Mouse (Mus musculus) myocyte (in vitro differentiated cells): Measurements from ENCODE around the gene Rapgef2. TPM values are rescaled to one million over a fixed set of nuclear protein-coding genes. Genes with fewer than 3 reads are reported as not detected.
A peak's percentile ranks its signal among the peaks of the same experiment; 100 is the strongest.

Experiments
- H3K27me3 ChIP-seq: one replicate; pipeline ENCODE4 v1.6.1; 2011; ENCODE audit not compliant: control insufficient read depth, insufficient read depth, insufficient read length
- H3K36me3 ChIP-seq: one replicate; pipeline ENCODE4 v1.6.1; 2011; ENCODE audit not compliant: control insufficient read depth, insufficient read depth
- H3K4me2 ChIP-seq: one replicate; pipeline ENCODE4 v1.6.1; 2011; ENCODE audit warnings: low read depth, control low read depth
- H3K4me3 ChIP-seq: one replicate; pipeline ENCODE4 v1.5.1; 2011; ENCODE audit warnings: mild to moderate bottlenecking, control low read depth, moderate library complexity
- H3K79me2 ChIP-seq: one replicate; pipeline ENCODE4 v1.6.1; 2011; ENCODE audit not compliant: control insufficient read depth, insufficient read depth
- H3ac ChIP-seq: one replicate; pipeline ENCODE4 v1.6.1; 2011; ENCODE audit not compliant: control insufficient read depth, insufficient read length
- CEBPB ChIP-seq: IDR thresholded peaks from 2 replicates; pipeline ENCODE4 v1.6.1; 2011; ENCODE audit warnings: mild to moderate bottlenecking, moderate library complexity; ENCODE audit not compliant: poor library complexity, insufficient read depth, severe bottlenecking
- E2F4 ChIP-seq: IDR thresholded peaks from one replicate; pipeline ENCODE4 v1.6.1; 2011; ENCODE audit warnings: mild to moderate bottlenecking, control low read depth, moderate library complexity; ENCODE audit not compliant: insufficient read depth
- MAX ChIP-seq: IDR thresholded peaks from one replicate; pipeline ENCODE4 v1.6.1; 2011; ENCODE audit warnings: low read depth, mild to moderate bottlenecking, control low read depth
- MYOD1 ChIP-seq, 3 experiments: IDR thresholded peaks; one replicate each; pipeline ENCODE4 v1.6.1; 2011; ENCODE audit warnings: control low read depth in 2 of 3, low read depth in 2 of 3, mild to moderate bottlenecking in 2 of 3, moderate library complexity in 1 of 3; ENCODE audit not compliant: insufficient read length in 2 of 3, control insufficient read depth in 1 of 3
- MYOG ChIP-seq, 3 experiments: IDR thresholded peaks; one replicate each; pipeline ENCODE4 v1.6.1; 2011; ENCODE audit warnings: control low read depth in 2 of 3, low read depth in 2 of 3, mild to moderate bottlenecking in 2 of 3; ENCODE audit not compliant: insufficient read length in 2 of 3, control insufficient read depth in 1 of 3, insufficient read depth in 1 of 3
- POLR2A ChIP-seq: IDR thresholded peaks from one replicate; pipeline ENCODE4 v1.6.1; 2011; ENCODE audit warnings: low read depth, mild to moderate bottlenecking, control low read depth, moderate library complexity; ENCODE audit not compliant: insufficient read length
- POLR2AphosphoS2 ChIP-seq: IDR thresholded peaks from one replicate; pipeline ENCODE4 v1.6.1; 2011; ENCODE audit warnings: low read depth, control low read depth; ENCODE audit not compliant: insufficient read length
- REST ChIP-seq: IDR thresholded peaks from one replicate; pipeline ENCODE4 v1.6.1; 2011; ENCODE audit warnings: mild to moderate bottlenecking, control low read depth, moderate library complexity; ENCODE audit not compliant: insufficient read depth, insufficient read length
- SRF ChIP-seq: IDR thresholded peaks from one replicate; pipeline ENCODE4 v1.6.1; 2011; ENCODE audit warnings: low read depth; ENCODE audit not compliant: control insufficient read depth, insufficient read length
- TCF12 ChIP-seq: IDR thresholded peaks from one replicate; pipeline ENCODE4 v1.6.1; 2011; ENCODE audit warnings: mild to moderate bottlenecking, control low read depth; ENCODE audit not compliant: poor library complexity, insufficient read depth, severe bottlenecking
- TCF3 ChIP-seq: IDR thresholded peaks from one replicate; pipeline ENCODE4 v1.6.1; 2011; ENCODE audit warnings: low read depth, control low read depth; ENCODE audit not compliant: insufficient read length
- USF1 ChIP-seq: IDR thresholded peaks from one replicate; pipeline ENCODE4 v1.6.1; 2011; ENCODE audit warnings: low read depth, mild to moderate bottlenecking, control low read depth, moderate library complexity
- polyA plus RNA-seq: library from polyadenylated mRNA; unstranded; fragments of >200 nt; fragmentation: generic; extraction: Trizol; gene quantifications from one replicate; pipeline ENCODE4 v1.2.1, GENCODE M21; 2012; ENCODE audit warnings: missing spikeins

Gene Rapgef2
- 5.8 TPM for polyA plus RNA-seq

DNA sequence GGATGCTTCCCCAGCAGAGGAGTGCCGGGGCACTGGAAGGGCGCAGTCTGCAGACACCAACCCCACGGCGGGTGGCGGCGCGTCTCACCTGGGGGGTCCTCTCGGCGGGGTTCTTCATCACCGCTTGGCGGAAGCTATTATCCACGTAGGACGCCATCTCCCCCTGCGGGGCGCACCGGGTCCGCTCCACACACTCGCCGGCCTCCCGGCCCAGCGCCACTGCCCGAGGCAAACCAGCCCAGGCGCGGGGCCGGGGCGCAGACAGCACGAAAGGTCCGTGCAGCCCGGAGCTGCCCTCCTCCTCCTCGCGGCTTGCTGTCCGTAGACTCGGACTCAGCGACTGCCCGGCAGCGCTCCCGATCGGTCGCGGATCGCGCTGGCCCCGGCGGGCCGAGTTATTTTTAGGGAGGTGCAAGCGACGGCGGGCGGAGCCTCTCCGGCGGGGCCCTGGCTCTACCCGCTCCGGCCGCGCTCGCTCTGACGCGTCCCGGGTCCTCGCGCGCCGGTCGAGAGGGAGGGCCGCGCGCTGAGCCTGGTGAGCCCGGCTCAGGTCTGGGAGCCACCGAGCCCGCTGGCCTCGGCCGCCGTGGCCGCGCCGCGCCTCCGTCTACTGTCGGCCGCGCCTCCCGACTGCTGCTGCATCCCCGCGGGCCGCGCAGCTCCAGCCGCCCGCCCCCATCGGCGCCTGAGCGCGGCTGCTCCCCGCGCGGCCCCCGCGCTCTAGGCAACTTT lies at the start of gene Rapgef2:
TSS of gene Rapgef2 (minus strand) at position 142 of the 732 bp plus-strand sequence.
- Histone ChIP-seq H3ac (peak within 1 kb of the TSS; percentile 79), H3K79me2 (peaks cover 47% of the 10 kb centered on the region), H3K36me3 (no peaks in the 10 kb centered on the region), H3K4me3 (peak within 1 kb of the TSS; percentile 84), H3K27me3 (no peaks in the 10 kb centered on the region), H3K4me2 (peak within 1 kb of the TSS; percentile 89)
- TF ChIP-seq POLR2A (peak; percentile 73), MYOD1 (IDR thresholded peaks at IDR 0.05; ENCODE audit: control insufficient read depth in 1 of 3, insufficient read length in 2 of 3, low read depth in 2 of 3) (peak in 1 of 3 experiments; percentile 3), TCF12 (no peak)

DNA sequence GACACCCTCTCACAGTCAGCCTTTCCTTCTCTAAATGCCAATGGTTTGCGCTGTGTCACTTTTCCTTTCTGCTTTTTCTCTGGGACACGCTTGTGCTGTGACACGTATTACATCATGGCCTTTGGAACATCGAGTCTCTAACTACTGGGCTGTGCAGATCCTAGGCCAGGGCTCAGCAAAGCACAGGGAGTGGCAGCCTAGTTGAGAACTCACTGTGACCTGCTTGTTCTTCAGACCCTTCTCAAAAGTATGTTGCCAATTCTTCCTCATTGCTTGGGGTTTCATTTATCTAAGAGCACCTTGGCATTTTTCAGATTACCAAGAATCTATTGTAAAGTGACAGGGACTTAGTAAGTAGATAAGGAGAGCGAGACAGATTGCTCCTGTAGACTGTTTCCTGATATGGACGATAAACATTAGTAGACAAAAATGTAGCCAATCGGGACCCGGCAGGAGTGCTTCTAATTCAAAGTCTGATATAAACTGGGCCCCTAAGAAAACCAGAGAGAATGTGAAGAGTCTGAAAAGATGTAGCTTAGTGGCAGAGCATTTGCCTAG lies 47.4 kb upstream of the Rapgef2 start:
- Histone ChIP-seq H3ac (no peak overlapping the region), H3K27me3 (no peaks in the 10 kb centered on the region), H3K4me3 (no peak overlapping the region), H3K4me2 (no peak overlapping the region), H3K36me3 (no peaks in the 10 kb centered on the region), H3K79me2 (no peaks in the 10 kb centered on the region)
- TF ChIP-seq POLR2A = no peak
- no peak for TF ChIP-seq USF1
- no peak for TF ChIP-seq MYOD1 (IDR thresholded peaks at IDR 0.05; ENCODE audit: control insufficient read depth in 1 of 3, insufficient read length in 2 of 3, low read depth in 2 of 3)
- TF ChIP-seq TCF12 = no peak
- TF ChIP-seq MYOG (IDR thresholded peaks at IDR 0.05; ENCODE audit: control insufficient read depth in 1 of 3, insufficient read depth in 1 of 3, insufficient read length in 2 of 3, low read depth in 2 of 3) = no peak
- TF ChIP-seq E2F4 = no peak
- no peak for TF ChIP-seq MAX
- no peak for TF ChIP-seq SRF
- TF ChIP-seq CEBPB = no peak
- TF ChIP-seq TCF3 = no peak
- TF ChIP-seq REST = no peak

DNA sequence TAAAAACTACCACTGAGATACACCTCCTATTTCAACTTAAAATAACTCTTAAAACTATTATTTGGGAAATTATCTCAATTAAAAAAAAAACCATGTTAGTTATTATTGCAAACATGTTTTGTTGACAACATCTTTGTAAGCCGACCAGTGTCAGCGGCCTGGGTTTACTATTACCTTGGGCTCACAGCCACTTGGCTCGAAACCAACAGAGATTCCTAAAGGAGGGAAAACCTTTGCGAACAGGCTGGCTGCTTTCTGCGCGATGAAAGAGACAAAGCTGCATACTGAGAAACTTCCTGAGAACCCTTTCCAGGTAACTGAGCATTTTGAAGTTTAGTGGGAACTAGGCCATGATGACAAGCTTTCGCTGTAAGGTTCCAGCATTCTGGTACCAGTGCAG lies 46.7 kb upstream of the Rapgef2 start:
- Histone ChIP-seq H3K4me2 (no peak overlapping the region), H3K79me2 (no peaks in the 10 kb centered on the region), H3K36me3 (no peaks in the 10 kb centered on the region), H3ac (no peak overlapping the region), H3K4me3 (no peak overlapping the region), H3K27me3 (no peaks in the 10 kb centered on the region)
- TF ChIP-seq POLR2A = no peak
- no peak for TF ChIP-seq CEBPB
- TF ChIP-seq REST = no peak
- no peak for TF ChIP-seq MYOG (IDR thresholded peaks at IDR 0.05; ENCODE audit: control insufficient read depth in 1 of 3, insufficient read depth in 1 of 3, insufficient read length in 2 of 3, low read depth in 2 of 3)
- TF ChIP-seq POLR2AphosphoS2 = no peak
- no peak for TF ChIP-seq MYOD1 (IDR thresholded peaks at IDR 0.05; ENCODE audit: control insufficient read depth in 1 of 3, insufficient read length in 2 of 3, low read depth in 2 of 3)

DNA sequence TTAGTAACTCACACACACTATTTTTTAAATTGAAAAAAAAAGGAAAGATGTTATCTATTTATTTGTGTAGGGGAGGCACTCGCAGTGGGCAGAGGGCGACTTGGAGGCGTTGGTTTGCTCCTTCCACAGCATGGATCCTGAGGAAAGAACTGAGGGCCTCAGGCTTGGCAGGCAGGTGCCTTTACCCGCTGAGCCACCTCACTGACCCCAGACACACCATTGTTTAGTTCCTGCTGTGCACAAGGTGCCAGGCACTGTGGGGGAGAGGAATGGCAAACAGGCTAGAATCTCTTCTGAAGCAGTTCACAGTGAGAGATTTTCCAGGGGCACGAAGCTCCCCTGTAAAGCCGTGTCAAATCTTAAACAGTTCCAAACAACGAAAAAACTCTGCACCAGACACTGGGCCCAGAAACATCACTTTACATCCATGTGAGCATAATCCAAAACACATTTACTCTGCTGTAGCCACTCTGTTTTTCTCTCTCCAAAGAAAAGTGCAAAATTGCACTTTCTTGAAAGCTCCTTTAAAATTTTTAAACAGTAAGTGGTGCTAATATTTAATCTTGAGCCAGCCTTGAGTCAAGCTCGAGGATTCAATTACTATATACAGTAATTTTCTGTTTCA lies 43.5 kb upstream of the Rapgef2 start:
- no peaks in the 10 kb centered on the region for H3K79me2 ChIP-seq
- no peak for TF ChIP-seq REST
- no peak for TF ChIP-seq MYOG (IDR thresholded peaks at IDR 0.05; ENCODE audit: control insufficient read depth in 1 of 3, insufficient read depth in 1 of 3, insufficient read length in 2 of 3, low read depth in 2 of 3)
- TF ChIP-seq POLR2A = no peak
- no peak for TF ChIP-seq POLR2AphosphoS2
- no peak for TF ChIP-seq MAX
- TF ChIP-seq SRF = no peak
- no peak overlapping the region for H3K4me3 ChIP-seq
- H3K4me2 ChIP-seq = no peak overlapping the region
- no peak overlapping the region for H3ac ChIP-seq
- no peaks in the 10 kb centered on the region for H3K27me3 ChIP-seq
- no peaks in the 10 kb centered on the region for H3K36me3 ChIP-seq

DNA sequence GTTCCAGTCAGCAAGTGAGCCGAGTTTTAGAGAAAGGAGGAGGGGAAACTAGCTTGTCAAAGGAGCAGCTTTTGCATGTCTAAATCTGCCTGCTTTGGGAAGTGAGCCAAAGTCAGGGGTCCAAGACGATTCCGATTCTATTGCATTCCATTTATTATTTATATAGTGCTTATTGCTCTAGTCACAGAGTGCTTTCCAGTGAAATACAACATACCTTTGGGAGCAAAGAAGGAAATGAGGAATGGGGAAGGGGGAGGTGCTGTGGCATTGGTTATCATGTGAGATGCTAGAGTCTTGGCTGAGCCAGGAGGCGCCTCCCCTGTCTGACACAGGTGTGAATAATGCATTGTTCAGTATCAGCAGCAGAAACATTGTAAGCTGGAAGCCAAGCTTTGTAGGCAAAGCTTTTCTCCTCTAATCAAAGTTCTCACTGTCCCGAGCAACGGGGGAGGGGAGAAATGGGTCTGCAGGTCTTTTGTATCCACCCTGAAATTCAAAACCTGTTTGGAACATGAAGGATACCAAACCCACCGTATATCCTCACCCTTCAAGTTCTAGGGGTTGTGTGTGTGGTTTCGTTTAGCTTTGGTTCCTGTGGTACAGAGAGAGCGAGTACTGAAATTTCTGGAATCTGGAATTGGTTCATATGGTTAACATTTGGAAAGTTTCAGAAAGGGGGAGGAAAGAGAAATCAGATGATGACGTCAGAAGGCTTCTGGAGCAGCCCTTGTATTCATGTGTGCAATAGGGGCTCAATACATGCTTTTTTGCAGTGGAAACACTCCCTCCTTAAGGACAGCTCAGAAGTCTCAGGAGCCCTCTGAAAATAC lies 38.6 kb upstream of the Rapgef2 start:
- Histone ChIP-seq H3ac (no peak overlapping the region), H3K36me3 (no peaks in the 10 kb centered on the region), H3K79me2 (no peaks in the 10 kb centered on the region), H3K4me2 (no peak overlapping the region), H3K27me3 (no peaks in the 10 kb centered on the region), H3K4me3 (no peak overlapping the region)
- TF ChIP-seq TCF12 (no peak), TCF3 (no peak), POLR2AphosphoS2 (no peak), USF1 (no peak), MYOD1 (IDR thresholded peaks at IDR 0.05; ENCODE audit: control insufficient read depth in 1 of 3, insufficient read length in 2 of 3, low read depth in 2 of 3) (no peak), E2F4 (no peak), SRF (no peak), REST (no peak), CEBPB (no peak), MAX (no peak)
